Mouse (Mus musculus): ENCODE data around the gene Glra1. TPM values are rescaled to one million over a fixed set of nuclear protein-coding genes. Genes with fewer than 3 reads are reported as not detected.

Gene Glra1
- polyA plus RNA-seq, 1 experiment from 2014 or later: not detected

DNA sequence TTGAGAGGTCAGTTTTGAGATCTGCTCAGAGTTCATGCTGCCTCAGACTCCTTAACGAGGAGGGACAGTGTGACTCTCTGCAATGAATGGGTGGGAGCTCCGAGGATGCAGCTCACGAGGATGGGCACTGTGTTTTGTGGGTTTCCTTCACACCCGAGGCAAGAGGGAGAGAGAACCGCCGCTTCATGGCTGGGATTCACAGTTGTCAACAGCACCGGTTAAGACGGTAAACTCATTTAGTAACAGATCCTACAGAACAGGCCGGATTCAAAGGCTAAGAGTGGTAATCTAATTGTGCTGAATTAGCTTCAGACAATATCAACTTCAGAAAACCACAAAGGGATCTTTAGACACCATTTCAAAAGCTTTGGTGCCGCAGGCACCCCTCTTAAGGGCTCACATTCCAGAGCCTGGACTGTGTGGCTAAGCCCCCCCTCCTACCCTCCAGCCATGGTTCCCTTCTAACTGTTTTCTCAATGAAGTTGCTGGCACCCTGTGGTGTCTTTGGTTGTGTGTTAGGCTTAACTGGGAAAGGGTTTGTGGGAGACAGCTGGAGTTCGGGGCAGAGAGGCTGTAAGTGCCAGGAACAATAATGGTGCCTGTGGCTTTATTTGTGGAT lies 6.4 kb downstream of the Glra1 start:
- Histone ChIP-seq H3K27ac (ENCODE audit: low read depth, low read length) (no peak overlapping the region), H3K36me3 (ENCODE audit: control insufficient read depth, insufficient read depth) (no peaks in the 10 kb centered on the region), H3K4me2 (replicated peaks; ENCODE audit: low read depth) (no peak overlapping the region), H3K9ac (ENCODE audit: low read depth, low read length) (no peak overlapping the region), H3K9me3 (ENCODE audit: control insufficient read depth) (no peaks in the 10 kb centered on the region), H3K4me1 (replicated peaks; ENCODE audit: control insufficient read depth, insufficient read depth, low read length) (no peaks in the 10 kb centered on the region), H3K4me3 (ENCODE audit: low read depth, low read length) (no peak overlapping the region), H3K27me3 (replicated peaks; ENCODE audit: control insufficient read depth, insufficient read depth, low read length) (no peaks in the 10 kb centered on the region)
- 17% methylated on average over 11 of the region's 11 CpGs for WGBS
- TF ChIP-seq CTCF (IDR thresholded peaks at IDR 0.05; ENCODE audit: low read depth): no peak
- no peak for ATAC-seq

DNA sequence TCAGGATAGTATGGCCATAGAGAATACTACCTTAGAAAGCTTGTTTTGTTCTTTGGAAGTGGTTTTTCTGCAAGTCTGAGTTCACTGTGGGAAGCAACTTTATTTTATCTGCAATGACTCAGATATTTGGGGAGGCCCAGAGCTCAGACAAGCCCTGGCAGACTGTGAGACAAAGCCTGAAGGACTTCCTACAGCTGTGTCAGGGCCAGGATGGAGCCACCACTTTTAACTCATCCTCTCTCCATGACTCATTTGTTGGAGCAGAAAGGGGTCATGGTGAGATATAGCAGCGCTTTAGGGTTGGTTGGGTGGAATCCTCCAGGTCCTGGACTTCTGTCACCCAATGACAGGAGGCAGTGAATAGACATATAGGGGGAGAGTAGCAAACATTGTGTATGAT lies 12.3 kb downstream of the Glra1 start:
- no peak overlapping the region for H3K27ac ChIP-seq (ENCODE audit: low read depth, low read length)
- WGBS: 73% methylated on average over 1 of the region's 1 CpGs

DNA sequence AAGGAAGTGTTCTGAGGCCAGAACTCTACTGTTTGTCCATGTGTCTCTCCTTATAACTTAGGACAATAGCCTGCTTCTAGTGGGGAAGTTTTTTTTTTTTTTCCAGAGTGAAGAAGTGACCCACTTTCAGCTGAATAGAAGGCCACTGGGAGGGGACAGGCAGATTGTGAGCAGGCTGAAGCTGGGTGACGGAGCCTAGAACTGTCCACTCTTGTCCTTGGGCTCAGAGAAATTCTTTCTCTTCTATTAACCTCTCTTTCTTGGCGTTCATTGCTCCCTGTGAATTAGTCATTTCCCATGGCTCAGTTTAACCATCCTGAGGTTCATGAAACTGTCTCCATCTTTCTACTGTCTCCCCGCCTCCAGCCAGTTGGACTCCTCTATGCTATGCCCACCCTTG lies 13.6 kb downstream of the Glra1 start:
- Histone ChIP-seq H3K9ac (ENCODE audit: low read depth, low read length) (no peak overlapping the region), H3K4me3 (ENCODE audit: low read depth, low read length) (no peak overlapping the region), H3K4me2 (replicated peaks; ENCODE audit: low read depth) (no peak overlapping the region), H3K27me3 (replicated peaks; ENCODE audit: control insufficient read depth, insufficient read depth, low read length) (no peaks in the 10 kb centered on the region), H3K9me3 (ENCODE audit: control insufficient read depth) (no peaks in the 10 kb centered on the region), H3K27ac (ENCODE audit: low read depth, low read length) (no peak overlapping the region), H3K36me3 (ENCODE audit: control insufficient read depth, insufficient read depth) (no peaks in the 10 kb centered on the region), H3K4me1 (replicated peaks; ENCODE audit: control insufficient read depth, insufficient read depth, low read length) (no peaks in the 10 kb centered on the region)
- WGBS: 77% methylated on average over 3 of the region's 3 CpGs
- no peak for TF ChIP-seq CTCF (IDR thresholded peaks at IDR 0.05; ENCODE audit: low read depth)
- no peak for ATAC-seq

More for the DNA sequence above, 12.3 kb downstream of the Glra1 start:
- Histone ChIP-seq H3K4me2 (replicated peaks; ENCODE audit: low read depth) (no peak overlapping the region), H3K27me3 (replicated peaks; ENCODE audit: control insufficient read depth, insufficient read depth, low read length) (no peaks in the 10 kb centered on the region), H3K4me1 (replicated peaks; ENCODE audit: control insufficient read depth, insufficient read depth, low read length) (no peaks in the 10 kb centered on the region), H3K9ac (ENCODE audit: low read depth, low read length) (no peak overlapping the region), H3K4me3 (ENCODE audit: low read depth, low read length) (no peak overlapping the region), H3K9me3 (ENCODE audit: control insufficient read depth) (no peaks in the 10 kb centered on the region), H3K36me3 (ENCODE audit: control insufficient read depth, insufficient read depth) (no peaks in the 10 kb centered on the region)
- no peak for TF ChIP-seq CTCF (IDR thresholded peaks at IDR 0.05; ENCODE audit: low read depth)
- no peak for ATAC-seq

DNA sequence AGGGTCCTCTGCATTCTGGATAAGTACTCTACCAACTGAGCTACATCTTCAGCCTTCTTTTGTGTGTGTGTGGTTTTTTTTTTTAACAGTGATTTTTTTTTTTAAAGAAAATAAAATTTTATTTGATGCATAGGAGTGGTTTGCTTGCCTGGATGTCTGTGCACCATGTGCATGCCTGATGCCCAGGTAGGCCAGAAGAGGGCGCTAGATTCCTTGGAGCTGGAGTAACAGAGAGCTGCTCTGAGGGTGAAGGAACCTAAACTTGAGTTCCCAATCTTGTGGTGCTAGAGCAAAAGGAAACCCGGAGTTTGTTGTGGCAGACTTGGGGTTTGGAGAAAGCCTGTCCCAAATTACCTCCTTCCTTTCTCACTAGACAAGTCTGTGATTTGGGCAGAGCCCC lies 16.8 kb downstream of the Glra1 start:
- 49% methylated on average over 2 of the region's 2 CpGs for WGBS
- H3K27me3 ChIP-seq (replicated peaks; ENCODE audit: control insufficient read depth, insufficient read depth, low read length): no peaks in the 10 kb centered on the region
- H3K4me2 ChIP-seq (replicated peaks; ENCODE audit: low read depth): no peak overlapping the region
- no peak overlapping the region for H3K4me3 ChIP-seq (ENCODE audit: low read depth, low read length)
- no peak overlapping the region for H3K9ac ChIP-seq (ENCODE audit: low read depth, low read length)
- no peak overlapping the region for H3K27ac ChIP-seq (ENCODE audit: low read depth, low read length)
- no peak for TF ChIP-seq CTCF (IDR thresholded peaks at IDR 0.05; ENCODE audit: low read depth)
- no peaks in the 10 kb centered on the region for H3K36me3 ChIP-seq (ENCODE audit: control insufficient read depth, insufficient read depth)
- no peaks in the 10 kb centered on the region for H3K9me3 ChIP-seq (ENCODE audit: control insufficient read depth)
- no peaks in the 10 kb centered on the region for H3K4me1 ChIP-seq (replicated peaks; ENCODE audit: control insufficient read depth, insufficient read depth, low read length)
- no peak for ATAC-seq

DNA sequence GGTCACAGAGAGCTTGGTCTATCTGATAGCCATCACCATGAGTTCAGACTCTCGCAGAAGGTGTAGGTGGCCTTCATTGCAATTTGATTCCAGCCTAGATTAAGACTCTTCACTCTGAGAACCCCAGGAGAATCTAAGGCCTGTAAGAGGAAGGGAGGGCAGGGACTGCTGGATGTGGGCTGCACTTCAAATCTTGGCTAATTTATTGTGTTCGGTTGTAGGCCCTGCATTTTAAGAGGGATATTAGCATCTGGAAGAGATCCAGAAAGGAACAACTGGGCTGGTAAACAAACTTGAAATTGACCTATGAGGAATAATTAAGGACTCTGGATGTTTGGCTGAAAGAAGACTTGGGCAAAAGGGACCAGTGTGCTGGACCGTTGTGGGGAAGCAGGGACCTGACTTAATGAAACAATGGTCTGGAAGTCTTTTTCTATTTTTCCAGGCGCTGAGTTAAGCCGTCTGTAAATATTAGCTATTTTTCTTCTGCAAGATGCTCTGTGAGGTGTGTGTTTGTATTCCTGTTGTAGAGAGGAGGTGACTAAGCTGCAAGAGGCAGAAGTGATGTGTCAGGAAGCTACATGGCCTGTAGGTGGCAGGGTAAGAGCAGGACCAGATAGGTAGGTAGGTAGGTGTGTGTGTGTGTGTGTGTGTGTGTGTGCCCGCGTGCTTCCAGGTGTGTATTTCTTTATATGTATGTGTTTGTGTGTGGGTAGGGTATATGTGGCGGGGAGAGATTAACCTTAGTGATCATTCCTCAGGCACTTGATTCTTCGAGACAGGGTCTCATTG lies 18.4 kb downstream of the Glra1 start:
- H3K36me3 ChIP-seq (ENCODE audit: control insufficient read depth, insufficient read depth): no peaks in the 10 kb centered on the region
- no peak overlapping the region for H3K4me3 ChIP-seq (ENCODE audit: low read depth, low read length)
- H3K9me3 ChIP-seq (ENCODE audit: control insufficient read depth): no peaks in the 10 kb centered on the region
- ATAC-seq: no peak
- peak; percentile 28; the same call in 1 of the 2 replicates for TF ChIP-seq CTCF (IDR thresholded peaks at IDR 0.05; ENCODE audit: low read depth)
- H3K4me2 ChIP-seq (replicated peaks; ENCODE audit: low read depth): no peak overlapping the region
- no peak overlapping the region for H3K27ac ChIP-seq (ENCODE audit: low read depth, low read length)
- H3K4me1 ChIP-seq (replicated peaks; ENCODE audit: control insufficient read depth, insufficient read depth, low read length): no peaks in the 10 kb centered on the region
- WGBS: 67% methylated on average over 9 of the region's 9 CpGs
- H3K27me3 ChIP-seq (replicated peaks; ENCODE audit: control insufficient read depth, insufficient read depth, low read length): no peaks in the 10 kb centered on the region
- H3K9ac ChIP-seq (ENCODE audit: low read depth, low read length): no peak overlapping the region

GRCm38 (mm10) chr11:55574397-55574796 lies 33.6 kb downstream of the Glra1 start:
- TF ChIP-seq CTCF (IDR thresholded peaks at IDR 0.05; ENCODE audit: low read depth): no peak
- no peaks in the 10 kb centered on the region for H3K27me3 ChIP-seq (replicated peaks; ENCODE audit: control insufficient read depth, insufficient read depth, low read length)
- no peaks in the 10 kb centered on the region for H3K36me3 ChIP-seq (ENCODE audit: control insufficient read depth, insufficient read depth)
- no peak overlapping the region for H3K9ac ChIP-seq (ENCODE audit: low read depth, low read length)
- no peaks in the 10 kb centered on the region for H3K9me3 ChIP-seq (ENCODE audit: control insufficient read depth)
- H3K4me1 ChIP-seq (replicated peaks; ENCODE audit: control insufficient read depth, insufficient read depth, low read length): no peaks in the 10 kb centered on the region
- no peak for ATAC-seq
- no peak overlapping the region for H3K4me2 ChIP-seq (replicated peaks; ENCODE audit: low read depth)
- WGBS: 39% methylated on average over 2 of the region's 2 CpGs
- H3K4me3 ChIP-seq (ENCODE audit: low read depth, low read length): no peak overlapping the region
- no peak overlapping the region for H3K27ac ChIP-seq (ENCODE audit: low read depth, low read length)
